ENCODE assay signal across 16 mouse cellular contexts in the genomic region with DNA sequence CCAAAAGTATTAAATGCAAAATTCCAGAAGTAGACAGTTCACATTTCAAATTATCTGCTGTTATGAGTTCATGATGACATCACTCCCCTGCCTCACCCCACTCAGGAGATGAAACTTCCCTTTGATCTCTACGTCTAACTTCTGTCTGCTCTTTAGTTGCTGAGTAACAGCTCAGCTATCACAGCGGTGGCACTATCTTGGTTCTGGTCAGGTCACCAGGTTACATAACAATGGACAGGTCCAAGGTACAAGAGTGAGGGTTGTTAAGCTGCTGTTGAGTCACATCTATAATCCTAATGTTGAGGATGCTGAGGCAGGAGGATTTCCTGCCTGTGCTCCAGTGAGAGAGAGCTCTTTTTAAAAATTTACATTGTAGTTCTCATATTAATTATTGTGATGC.
"Had no signal": no experiment of that assay in that cellular context is flagged by ENCODE, and none has a peak within 500 bp of the region (broad histone marks: within the 10 kb centered on the region; RNA-seq: fewer than 3 reads in every experiment).

No protein-coding gene starts in this region.

- H3K4me2 ChIP-seq: kidney, embryonic 15.5 days; limb, embryonic 13.5 days; liver, embryonic 15.5 days; midbrain, embryonic 11.5 days had no signal

- H3K27me3 ChIP-seq: kidney, embryonic 15.5 days; limb, embryonic 13.5 days; liver, embryonic 15.5 days had no signal

- H3K36me3 ChIP-seq: kidney, embryonic 15.5 days; limb, embryonic 10.5 days; limb, embryonic 13.5 days; liver, embryonic 15.5 days had no signal

- H3K4me3 ChIP-seq: kidney, embryonic 15.5 days; layer of hippocampus, adult 2 months; limb, embryonic 10.5 days; limb, embryonic 13.5 days; liver, embryonic 15.5 days had no signal

- H3K4me1 ChIP-seq: kidney, embryonic 15.5 days; limb, embryonic 10.5 days; limb, embryonic 13.5 days; liver, embryonic 15.5 days had no signal

- DNase-seq: kidney, adult 2 months; kidney, postnatal 14 days; layer of hippocampus, adult 9-11 months; liver; lung, adult 2 months; lung, postnatal 14 days; lung, postnatal 4 days; midbrain, embryonic 14.5 days; thymus, adult 18-20 months; thymus, postnatal 36 days had no signal

- H3K27ac ChIP-seq: kidney, embryonic 15.5 days; layer of hippocampus, adult 2 months; limb, embryonic 10.5 days; limb, embryonic 13.5 days; liver, embryonic 15.5 days had no signal

- H3K9ac ChIP-seq: kidney, embryonic 15.5 days; limb, embryonic 13.5 days; liver, embryonic 15.5 days had no signal

- H3K9me3 ChIP-seq: kidney, embryonic 15.5 days; limb, embryonic 10.5 days; limb, embryonic 13.5 days; liver, embryonic 15.5 days had no signal
